Mouse (Mus musculus) midbrain, postnatal 0 days (tissue): ENCODE measurements around the gene Mthfd1l. TPM values are rescaled to one million over a fixed set of nuclear protein-coding genes. Genes with fewer than 3 reads are reported as not detected.

ENCODE experiments used
- ATAC-seq: fragments of 200-750 bp; cut with Nextera tagmentation; 2 replicates; pipeline ENCODE4 v1.8.0; 2017; ENCODE audit warnings: moderate number of reproducible peaks, mild to moderate bottlenecking, moderate TSS enrichment, moderate library complexity; ENCODE audit not compliant: low FRiP score
- DNase-seq: peaks from one replicate; pipeline ENCODE4 v3.0.0-alpha.2; 2015; ENCODE audit warnings: low spot score
- H3K27ac ChIP-seq: fragments of 300-500 bp; sonication (generic); 2 replicates; pipeline ENCODE4 v1.5.1; 2014; ENCODE audit warnings: low read depth, mild to moderate bottlenecking, low read length, mixed read lengths
- H3K27me3 ChIP-seq: fragments of 300-500 bp; sonication (generic); 2 replicates; pipeline ENCODE4 v1.6.1; 2014; ENCODE audit warnings: low read length, control low read depth, mixed read lengths; ENCODE audit not compliant: insufficient read depth
- H3K36me3 ChIP-seq: fragments of 300-500 bp; sonication (generic); 2 replicates; pipeline ENCODE4 v1.6.1; 2014; ENCODE audit warnings: low read length, control low read depth, mixed read lengths; ENCODE audit not compliant: insufficient read depth
- H3K4me1 ChIP-seq: fragments of 300-500 bp; sonication (generic); 2 replicates; pipeline ENCODE4 v1.6.1; 2014; ENCODE audit warnings: mild to moderate bottlenecking, control low read depth, antibody characterized with exemption, low read length, mixed read lengths; ENCODE audit not compliant: insufficient read depth
- H3K4me2 ChIP-seq: fragments of 300-500 bp; sonication (generic); 2 replicates; pipeline ENCODE4 v1.6.1; 2014; ENCODE audit warnings: low read depth, mild to moderate bottlenecking, low read length, mixed read lengths; ENCODE audit not compliant: poor library complexity, severe bottlenecking
- H3K4me3 ChIP-seq: fragments of 300-500 bp; sonication (generic); 2 replicates; pipeline ENCODE4 v1.5.1; 2014; ENCODE audit warnings: low read depth, mild to moderate bottlenecking, low read length, moderate library complexity
- H3K9ac ChIP-seq: fragments of 300-500 bp; sonication (generic); replicated peaks from 2 replicates; pipeline ENCODE4 v1.6.1; 2014; ENCODE audit warnings: mild to moderate bottlenecking, low read length, moderate library complexity, mixed read lengths; ENCODE audit not compliant: poor library complexity, severe bottlenecking
- H3K9me3 ChIP-seq: fragments of 300-500 bp; sonication (generic); 2 replicates; pipeline ENCODE4 v1.6.1; 2016; ENCODE audit warnings: low read length, control low read depth
- CTCF ChIP-seq: IDR thresholded peaks from 2 replicates; pipeline ENCODE4 v1.5.1; 2016; ENCODE audit warnings: antibody characterized with exemption, mild to moderate bottlenecking
- WGBS: fragments of 180-500 bp; shearing (Covaris S2); extraction: QIAGEN DNeasy Blood & Tissue Kit; methylation state at CpG from one replicate; pipeline ENCODE4 v1.1.7; 2014; 5-methylcytosine and 5-hydroxymethylcytosine counted together
- polyA plus RNA-seq: library from polyadenylated mRNA; unstranded; fragments of >200 nt; fragmentation: Nextera tagmentation; extraction: Ambion mirVana; gene quantifications from 2 replicates; pipeline ENCODE4 v1.2.1, GENCODE M21; 2015
- total RNA-seq: library from RNA; depleted of rRNA; stranded (reverse); fragments of >200 nt; gene quantifications from 2 replicates; pipeline ENCODE4 v1.2.3, GENCODE M21; 2014

The Mthfd1l gene
- total and polyA plus RNA-seq, 2 experiments from 2014 or later: 7.9 to 9.2 TPM

DNA sequence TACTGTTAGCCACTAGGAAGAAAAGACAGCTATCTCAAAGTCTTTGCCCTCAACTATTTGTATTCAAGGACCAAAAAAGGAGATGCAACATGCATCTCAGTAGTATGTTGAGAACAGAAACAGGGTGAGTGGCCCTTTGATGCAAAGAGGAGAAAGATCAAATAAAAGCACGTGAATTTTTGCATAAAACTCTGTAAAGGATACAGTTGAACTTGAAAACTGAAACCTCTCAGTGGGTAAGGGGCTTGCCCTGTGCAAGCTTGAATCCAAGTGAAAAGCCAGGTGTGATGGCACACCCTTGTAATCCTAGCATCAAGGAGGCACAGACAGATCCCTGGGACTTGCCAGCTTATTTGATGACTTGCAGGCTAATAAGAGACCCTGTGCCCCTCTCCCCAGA lies 151.2 kb downstream of the Mthfd1l start:
- 59% methylated on average over 1 of the region's 1 CpGs for WGBS
- Histone ChIP-seq H3K27ac (no peak overlapping the region), H3K4me2 (no peak overlapping the region), H3K9ac (no peak overlapping the region), H3K27me3 (no peaks in the 10 kb centered on the region), H3K4me1 (no peaks in the 10 kb centered on the region), H3K4me3 (no peak overlapping the region), H3K36me3 (no peaks in the 10 kb centered on the region), H3K9me3 (no peaks in the 10 kb centered on the region)
- ATAC-seq (no peak), DNase-seq (no peak)
- TF ChIP-seq CTCF: no peak

DNA sequence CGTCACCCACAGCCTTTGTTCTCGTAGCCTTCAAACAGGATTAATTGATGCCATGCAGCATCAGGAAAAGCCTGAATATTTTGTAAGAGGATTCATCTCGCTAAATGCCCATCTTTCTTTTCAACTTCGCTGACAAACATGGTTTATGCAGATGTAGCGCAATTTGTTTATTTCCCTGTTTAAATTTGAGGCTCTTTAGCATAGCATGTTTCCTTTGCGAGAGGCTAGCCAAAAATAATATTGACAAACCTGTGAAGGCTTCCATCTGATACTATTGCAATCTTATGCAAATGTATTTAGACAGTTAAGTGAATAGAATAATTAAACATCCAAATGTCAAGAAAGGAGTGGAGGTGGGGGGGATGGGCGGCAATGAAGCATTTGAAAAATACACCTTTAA lies 152.3 kb downstream of the Mthfd1l start:
- ATAC-seq (no peak), DNase-seq (no peak)
- WGBS: 47% methylated on average over 7 of the region's 7 CpGs
- H3K9me3 ChIP-seq: no peaks in the 10 kb centered on the region
- no peak for TF ChIP-seq CTCF
- H3K9ac ChIP-seq: no peak overlapping the region
- H3K4me3 ChIP-seq: no peak overlapping the region
- H3K4me2 ChIP-seq: no peak overlapping the region
- H3K4me1 ChIP-seq: no peaks in the 10 kb centered on the region
- H3K27ac ChIP-seq: no peak overlapping the region
- no peaks in the 10 kb centered on the region for H3K36me3 ChIP-seq
- H3K27me3 ChIP-seq: no peaks in the 10 kb centered on the region

GRCm38 (mm10) chr10:4126335-4127012 lies 153.6 kb downstream of the Mthfd1l start:
- TF ChIP-seq CTCF: no peak
- H3K9ac ChIP-seq: no peak overlapping the region
- DNase-seq: no peak
- H3K9me3 ChIP-seq: no peaks in the 10 kb centered on the region
- no peaks in the 10 kb centered on the region for H3K36me3 ChIP-seq
- no peak for ATAC-seq
- no peaks in the 10 kb centered on the region for H3K4me1 ChIP-seq
- H3K4me2 ChIP-seq: no peak overlapping the region
- no peak overlapping the region for H3K4me3 ChIP-seq
- H3K27me3 ChIP-seq: no peaks in the 10 kb centered on the region
- no peak overlapping the region for H3K27ac ChIP-seq
- 67% methylated on average over 8 of the region's 8 CpGs for WGBS

DNA sequence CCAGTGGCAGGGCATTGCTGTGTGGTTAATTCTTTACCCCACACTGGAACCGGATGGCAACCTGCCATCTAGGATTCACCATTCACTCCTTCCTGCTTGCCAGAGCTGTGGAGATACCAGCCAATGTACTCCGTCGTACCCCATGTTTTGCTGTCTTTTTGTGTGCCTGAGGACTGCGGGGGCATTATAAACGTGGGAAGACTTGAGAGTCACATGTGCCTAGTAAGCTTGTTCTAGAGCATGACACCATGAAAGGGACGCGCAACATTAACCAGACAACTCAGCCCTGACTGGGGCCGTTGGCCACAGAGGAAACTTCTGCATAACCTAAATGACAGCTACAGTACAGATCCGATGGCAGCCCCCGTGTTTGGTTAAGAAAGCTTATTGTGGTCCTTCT lies 155.5 kb downstream of the Mthfd1l start:
- H3K9me3 ChIP-seq: no peaks in the 10 kb centered on the region
- H3K4me1 ChIP-seq: no peaks in the 10 kb centered on the region
- no peak overlapping the region for H3K9ac ChIP-seq
- 79% methylated on average over 10 of the region's 10 CpGs for WGBS
- H3K36me3 ChIP-seq: no peaks in the 10 kb centered on the region
- no peaks in the 10 kb centered on the region for H3K27me3 ChIP-seq
- ATAC-seq (no peak), DNase-seq (no peak)
- H3K4me2 ChIP-seq: no peak overlapping the region
- H3K4me3 ChIP-seq: no peak overlapping the region
- no peak overlapping the region for H3K27ac ChIP-seq
- TF ChIP-seq CTCF: no peak

GRCm38 (mm10) chr10:4128915-4129314 lies 156.0 kb downstream of the Mthfd1l start:
- Histone ChIP-seq H3K27me3 (no peaks in the 10 kb centered on the region), H3K36me3 (no peaks in the 10 kb centered on the region), H3K9ac (no peak overlapping the region), H3K9me3 (no peaks in the 10 kb centered on the region), H3K27ac (no peak overlapping the region), H3K4me3 (no peak overlapping the region), H3K4me2 (no peak overlapping the region), H3K4me1 (no peaks in the 10 kb centered on the region)
- no peak for ATAC-seq
- 79% methylated on average over 4 of the region's 4 CpGs for WGBS
- no peak for DNase-seq
- TF ChIP-seq CTCF: no peak

DNA sequence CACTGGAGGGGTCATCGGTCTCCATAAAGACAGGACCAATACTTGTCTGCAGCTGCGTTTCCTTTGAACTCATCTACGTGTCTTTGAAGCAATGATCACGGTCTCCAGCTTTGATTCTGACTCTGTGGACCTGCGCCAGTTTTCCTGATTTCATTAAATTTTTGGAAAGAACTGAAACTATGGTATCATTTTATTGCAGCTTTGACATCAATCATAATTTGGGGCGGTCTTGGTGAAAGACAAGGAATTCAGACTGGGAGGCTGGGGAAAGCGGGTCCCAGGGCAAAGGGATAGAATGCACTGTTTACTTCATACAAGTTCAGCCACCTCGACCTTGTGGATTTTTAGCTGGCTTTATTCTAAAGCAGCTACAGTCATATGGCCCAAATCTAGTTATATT lies 156.5 kb downstream of the Mthfd1l start:
- no peak for ATAC-seq
- WGBS: 86% methylated on average over 8 of the region's 8 CpGs

More for the DNA sequence above, 156.5 kb downstream of the Mthfd1l start:
- no peaks in the 10 kb centered on the region for H3K4me1 ChIP-seq
- no peak for DNase-seq
- H3K9ac ChIP-seq: no peak overlapping the region
- H3K4me2 ChIP-seq: no peak overlapping the region
- no peaks in the 10 kb centered on the region for H3K36me3 ChIP-seq
- no peaks in the 10 kb centered on the region for H3K27me3 ChIP-seq
- H3K27ac ChIP-seq: no peak overlapping the region
- H3K9me3 ChIP-seq: no peaks in the 10 kb centered on the region
- TF ChIP-seq CTCF: no peak
- H3K4me3 ChIP-seq: no peak overlapping the region
